Mouse (Mus musculus): ENCODE results near the gene Cbwd1. TPM values are rescaled to one million over a fixed set of nuclear protein-coding genes. Genes with fewer than 3 reads are reported as not detected.

The Cbwd1 gene
- 10 to 100 TPM; 13.1 to 15.0 TPM for total RNA-seq (2021)
- long read RNA-seq, experiment 1, transcript Cbwd1-201 (15 exons, 1,929 nt): major isoform, 16 of 21 reads
- long read RNA-seq, experiment 1, partial matches to known transcripts: 1 of 21 reads
- long read RNA-seq, experiment 1, other reads (novel, unspliced or antisense): 4 of 21 reads
- long read RNA-seq, experiment 2, transcript Cbwd1-201 (15 exons, 1,929 nt): major isoform, 8 of 13 reads
- long read RNA-seq, experiment 2, partial matches to known transcripts: 2 of 13 reads
- long read RNA-seq, experiment 2, other reads (novel, unspliced or antisense): 3 of 13 reads

DNA sequence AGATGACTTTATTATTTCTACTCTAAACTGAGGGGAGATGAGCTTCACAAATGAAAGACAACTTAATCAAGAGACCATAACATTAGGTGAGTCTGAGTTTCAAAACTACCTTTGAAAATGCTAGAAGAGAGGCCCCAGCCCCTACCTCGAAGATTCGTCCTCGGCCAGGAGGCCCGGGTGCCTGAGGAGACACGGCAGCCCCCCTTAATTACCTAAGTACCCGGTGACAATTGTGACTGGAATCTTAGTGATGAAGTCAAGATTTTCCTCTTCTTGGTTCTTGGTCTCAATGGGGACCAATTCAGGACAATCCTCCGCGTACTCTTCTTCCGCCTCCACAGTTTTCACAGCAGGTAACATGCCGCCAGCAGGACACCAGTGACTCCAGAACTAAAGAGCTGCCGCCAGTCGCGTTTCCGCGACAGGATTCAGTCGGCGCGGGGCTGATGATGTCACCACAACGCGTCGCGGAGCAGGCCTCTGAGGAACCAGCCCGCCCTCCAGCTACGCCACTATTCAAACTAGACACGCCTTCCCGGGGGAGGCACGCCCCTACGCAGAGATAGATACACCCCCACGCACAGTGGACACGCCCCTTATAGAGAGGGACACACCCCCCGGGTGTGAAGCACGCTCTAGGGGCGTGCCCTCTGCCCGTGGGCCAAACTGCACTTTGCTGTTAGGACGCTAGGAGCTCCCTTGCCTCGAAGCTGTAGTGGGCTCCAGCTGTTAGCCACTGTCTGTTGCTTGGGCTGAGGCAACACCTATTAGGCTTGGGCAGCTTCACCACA is at the start of gene Cbwd1:
Cbwd1 (minus strand) TSS at position 439 of the 791 bp plus-strand sequence.
- peak; percentile 99 for DNase-seq

DNA sequence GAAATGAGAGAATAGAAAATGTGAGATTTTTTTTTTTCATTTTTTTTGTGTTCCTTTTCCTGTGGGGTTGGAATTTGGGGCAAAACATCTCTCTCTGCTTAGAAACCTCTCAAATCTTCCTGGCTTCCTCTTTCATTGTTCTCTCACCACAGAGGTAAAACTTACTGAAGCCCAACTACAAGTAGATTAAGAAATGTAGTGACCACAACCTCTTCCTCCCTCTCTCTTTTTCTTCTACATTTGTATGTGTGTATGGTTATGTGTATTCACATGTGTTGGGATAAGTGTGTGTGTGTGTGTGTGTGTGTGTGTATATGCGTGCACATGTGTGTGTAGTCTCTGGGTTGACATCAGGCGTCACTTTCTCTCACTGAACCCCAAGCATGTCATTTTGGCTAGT is 47.1 kb upstream of the Cbwd1 start:
- DNase-seq: no peak

DNA sequence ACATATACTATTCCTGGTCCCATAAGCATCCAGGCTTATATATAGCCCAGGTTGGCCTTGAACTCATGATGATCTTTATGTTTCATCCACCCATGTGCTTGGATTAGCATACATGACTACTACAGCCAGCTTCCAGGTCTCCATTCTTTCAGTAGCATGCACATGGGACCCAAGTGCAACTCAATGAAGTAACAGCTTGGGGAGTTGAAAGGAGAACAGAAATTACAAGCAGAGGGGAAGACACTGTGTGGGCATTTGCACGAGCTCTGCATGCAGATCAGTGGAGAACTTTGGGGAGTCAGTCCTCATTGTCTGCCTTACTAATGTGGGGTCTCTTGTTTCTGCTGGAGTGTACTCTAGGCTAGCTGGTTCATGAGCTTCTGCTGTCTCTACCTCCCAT is 45.3 kb upstream of the Cbwd1 start:
- no peak for DNase-seq

DNA sequence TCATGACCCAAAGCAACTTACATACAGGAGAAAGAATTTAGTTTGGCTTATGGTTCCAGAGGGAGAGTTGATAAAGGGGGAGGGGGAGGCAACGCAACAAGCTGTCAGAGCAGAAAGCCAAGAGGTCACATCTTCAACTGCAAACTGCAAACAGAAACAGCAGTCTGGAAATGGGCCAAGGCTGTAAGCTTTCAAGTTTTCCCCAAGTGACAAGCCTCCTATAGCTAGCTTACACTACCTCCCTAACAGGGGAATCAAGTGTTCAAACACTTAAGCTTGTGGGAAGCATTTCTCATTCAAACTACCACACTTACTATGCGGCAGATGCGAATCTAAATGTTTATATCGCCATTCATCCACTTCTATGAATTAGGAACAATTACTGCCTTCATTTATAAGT is 42.4 kb upstream of the Cbwd1 start:
- DNase-seq: no peak

DNA sequence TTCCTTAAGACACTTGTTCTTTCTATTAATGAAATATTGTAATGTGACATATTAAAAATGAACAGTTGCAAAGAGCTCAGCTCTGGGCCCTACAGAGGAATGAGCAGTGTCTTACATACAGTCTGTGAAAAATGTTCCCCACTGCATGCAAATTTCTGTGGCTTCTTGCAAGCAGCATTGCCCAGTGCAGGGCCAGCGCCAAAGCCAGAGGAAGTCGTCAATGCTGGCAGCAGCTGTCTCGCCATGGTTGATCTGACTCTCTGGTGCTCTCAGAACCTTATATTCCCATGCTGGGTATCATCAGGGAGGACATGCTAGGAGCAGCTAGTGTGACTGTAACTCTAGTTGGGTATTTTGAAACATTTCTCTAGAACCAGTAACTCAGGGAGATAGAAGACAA is 41.4 kb upstream of the Cbwd1 start:
- no peak for DNase-seq

DNA sequence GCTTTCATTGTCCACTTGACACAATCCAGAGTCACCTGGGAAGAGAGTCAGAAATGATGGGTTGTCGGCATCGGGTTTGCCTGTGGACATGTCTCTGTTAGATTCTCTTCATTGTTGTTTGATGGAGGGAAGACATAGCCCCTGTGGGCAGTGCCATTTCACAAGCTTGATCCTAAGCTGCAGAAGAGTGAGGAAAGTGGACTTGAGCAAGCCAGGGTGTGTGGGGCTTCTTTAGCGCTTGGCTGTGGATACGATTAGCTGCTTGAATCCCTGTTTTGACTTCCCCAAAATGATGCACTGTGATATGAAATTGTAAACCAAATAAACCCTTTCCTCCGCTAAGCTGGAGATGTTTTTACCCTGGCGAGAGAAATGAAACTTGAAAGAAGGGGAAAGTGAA is 40.6 kb upstream of the Cbwd1 start:
- DNase-seq: no peak

DNA sequence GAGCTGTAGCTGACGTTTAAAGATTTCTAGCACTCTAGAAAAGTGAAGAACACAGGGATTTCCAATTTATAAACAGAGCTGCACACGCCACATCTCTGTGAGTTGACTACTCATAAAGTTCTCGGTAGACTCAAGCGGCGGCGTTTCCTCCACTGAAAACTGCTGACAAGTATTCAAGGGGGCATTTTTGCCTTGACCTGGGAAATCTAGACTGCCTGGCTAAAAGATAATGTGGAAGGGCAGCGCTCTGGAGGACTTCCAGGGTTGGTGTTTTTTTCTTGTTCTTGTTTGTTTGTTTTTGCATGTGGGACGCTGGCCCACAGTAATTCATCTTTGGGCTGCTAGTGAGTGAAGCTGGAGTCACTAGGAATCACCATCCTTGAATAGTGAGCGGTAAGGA is 38.7 kb upstream of the Cbwd1 start:
- DNase-seq: no peak

DNA sequence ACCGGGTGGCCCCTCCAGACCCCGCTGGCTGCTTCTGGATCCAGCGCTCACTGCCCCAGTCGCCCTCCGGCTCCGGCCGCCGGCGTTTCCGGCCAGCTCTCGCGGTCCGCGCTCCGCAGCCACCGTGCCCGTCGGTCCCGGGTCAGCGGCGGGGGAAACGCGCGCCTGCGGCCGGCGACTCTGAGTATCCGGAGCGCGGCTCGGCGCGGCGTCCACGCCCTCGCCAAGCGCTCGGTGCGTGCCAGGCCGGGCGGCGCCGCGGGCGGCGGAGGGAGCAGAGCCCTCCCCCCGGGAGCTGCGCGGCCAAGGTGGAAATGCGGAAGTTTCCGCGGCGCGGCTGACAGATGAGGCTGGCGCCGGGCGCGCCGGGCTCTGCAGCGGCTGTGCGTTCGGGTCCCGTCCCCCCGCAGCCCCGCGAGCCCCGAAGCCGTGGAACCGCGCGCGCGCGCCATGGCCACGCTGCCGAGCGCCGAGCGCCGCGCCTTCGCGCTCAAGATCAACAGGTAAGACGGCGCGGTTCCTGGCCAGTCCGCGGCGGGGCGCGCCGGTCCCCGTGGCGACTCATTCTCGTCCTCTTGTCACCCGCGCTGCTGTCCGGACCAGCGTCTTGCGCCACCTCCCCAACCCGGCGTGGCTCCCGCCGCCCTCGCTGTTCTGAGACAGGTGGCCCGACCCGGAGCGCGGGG is 37.9 kb upstream of the Cbwd1 start, which contains the start of gene Dock8:
Dock8 (plus strand) TSS at position 334 of the 686 bp plus-strand sequence.
- peak; percentile 82 for DNase-seq

DNA sequence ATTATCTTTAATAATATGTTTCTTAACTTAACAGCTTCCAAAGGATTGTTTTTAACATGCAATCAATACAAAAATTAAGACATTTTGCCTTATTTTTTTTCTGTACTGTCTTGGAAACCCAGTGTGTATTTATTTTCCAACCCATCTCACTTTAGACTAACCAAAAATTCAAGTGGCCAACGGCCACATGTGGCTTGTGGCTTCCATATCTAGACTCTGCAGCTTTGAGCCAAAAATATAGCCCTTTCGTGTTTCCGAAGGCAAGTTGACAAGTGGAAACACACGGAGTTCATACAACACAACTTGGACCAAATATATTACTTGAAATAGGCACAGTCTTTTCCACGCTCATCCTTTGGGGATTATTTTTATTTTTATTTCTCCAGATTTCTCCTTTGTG is 37.2 kb upstream of the Cbwd1 start:
- DNase-seq: no peak

DNA sequence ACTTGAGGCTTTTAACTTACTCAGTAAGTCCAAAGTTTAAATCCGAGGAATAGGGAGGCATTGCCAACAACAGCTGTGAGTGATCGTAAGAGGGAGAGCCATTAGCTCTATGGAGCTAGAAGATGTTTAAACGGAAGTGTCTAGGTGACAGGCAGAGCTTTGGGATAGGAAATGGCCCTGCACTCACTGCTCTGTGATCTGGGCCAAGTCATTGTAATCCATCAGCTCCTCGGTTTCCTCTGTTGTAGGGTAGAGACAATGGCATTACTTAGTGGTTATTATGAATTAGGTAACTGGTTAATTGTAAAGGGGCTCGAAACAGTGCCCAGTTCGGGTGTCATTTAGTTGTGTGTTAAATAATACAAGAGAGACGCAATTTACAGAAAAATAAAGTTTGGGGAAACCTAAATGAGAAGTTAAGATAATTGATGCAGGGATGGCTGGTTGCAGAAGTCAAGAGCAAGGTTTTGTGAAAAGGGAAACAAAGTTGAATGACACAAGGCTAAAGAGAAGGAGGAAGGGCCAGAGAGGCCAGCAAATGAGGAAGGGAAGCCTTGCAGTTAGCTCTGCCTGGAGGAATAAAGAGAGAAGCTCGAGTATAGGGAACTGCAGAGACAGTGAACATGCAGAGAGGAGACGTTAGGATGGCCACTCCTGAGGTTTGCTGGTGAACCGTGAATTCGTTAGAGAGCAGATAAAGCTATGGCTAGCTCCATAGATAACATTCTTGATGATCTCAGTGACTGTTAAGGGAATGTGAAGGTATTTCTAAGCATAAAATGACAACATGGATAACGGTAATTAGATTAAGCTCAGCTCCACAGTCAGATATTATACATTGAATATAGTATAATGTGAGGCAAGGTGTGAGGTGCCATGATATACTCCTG is 35.6 kb upstream of the Cbwd1 start:
- DNase-seq: no peak

DNA sequence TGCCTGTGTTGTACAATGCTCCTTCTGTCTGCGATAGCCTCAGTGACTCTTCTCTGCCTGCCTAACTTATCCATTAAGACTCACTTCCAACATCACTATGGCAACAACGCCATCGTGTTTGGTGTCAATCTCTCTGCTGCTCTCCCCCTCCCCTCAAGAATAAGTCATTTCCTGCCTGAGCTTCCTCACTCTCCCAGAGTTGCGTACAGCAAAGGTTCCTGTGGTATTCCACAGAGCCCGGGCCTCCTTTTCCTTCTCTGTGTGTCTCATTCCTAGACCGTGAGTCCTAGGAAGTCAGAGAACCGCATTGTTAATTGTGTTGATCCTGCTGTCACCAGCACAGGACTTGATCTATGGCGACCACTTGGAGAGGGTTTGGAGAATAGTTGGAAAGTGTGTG is 33.5 kb upstream of the Cbwd1 start:
- DNase-seq: no peak

DNA sequence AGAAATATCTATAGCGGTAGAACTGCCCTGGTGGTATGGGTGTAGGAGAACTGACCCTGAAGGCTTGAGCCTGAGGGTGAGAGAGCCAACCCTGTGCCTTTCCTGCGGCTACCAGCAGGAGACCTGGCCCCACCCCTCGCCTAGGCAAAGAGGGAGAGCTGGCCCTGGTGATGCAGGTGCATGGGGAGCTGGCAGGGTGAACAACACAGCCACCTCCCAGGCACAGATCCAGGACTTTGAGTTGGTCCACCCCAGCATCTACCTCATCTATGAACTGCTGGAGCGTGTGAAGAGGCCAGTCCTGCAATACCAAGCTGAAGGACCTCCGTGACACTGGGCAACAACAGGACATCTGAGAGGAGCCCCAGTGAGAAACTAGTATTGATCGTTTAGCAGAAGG is 32.1 kb upstream of the Cbwd1 start:
- no peak for DNase-seq

DNA sequence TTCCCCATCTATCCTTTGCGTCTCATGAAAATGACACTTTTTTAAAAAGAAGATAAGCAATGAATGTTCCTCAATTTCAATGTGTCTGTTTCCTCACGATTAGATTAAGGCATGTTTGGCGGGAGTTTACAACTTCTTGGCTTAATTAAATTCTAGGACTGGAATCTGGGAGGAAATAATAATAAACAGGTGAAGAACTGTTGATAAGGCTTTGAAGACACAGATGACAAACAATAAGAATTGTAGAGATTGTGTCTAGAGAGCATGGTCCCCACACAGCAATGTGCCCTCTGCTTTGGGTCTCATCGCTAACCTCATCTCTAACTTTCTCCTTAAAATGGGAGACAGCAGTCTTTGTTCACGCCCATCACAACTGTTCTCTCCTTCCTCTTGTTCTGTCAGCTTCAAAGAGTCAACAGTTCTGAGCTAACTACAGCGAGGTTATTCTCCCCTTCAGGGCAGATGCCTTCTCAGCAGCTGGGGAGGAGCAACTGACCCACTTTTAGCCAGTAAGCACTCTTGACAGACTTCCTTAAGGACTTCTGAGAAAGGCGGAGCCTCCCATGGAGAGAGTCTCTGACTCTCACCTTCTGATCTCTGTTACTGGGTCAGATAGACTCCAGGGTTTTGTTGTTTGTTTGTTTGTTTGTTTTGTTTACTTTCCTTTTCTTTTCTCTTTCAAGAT is 28.9 kb upstream of the Cbwd1 start:
- DNase-seq: no peak

DNA sequence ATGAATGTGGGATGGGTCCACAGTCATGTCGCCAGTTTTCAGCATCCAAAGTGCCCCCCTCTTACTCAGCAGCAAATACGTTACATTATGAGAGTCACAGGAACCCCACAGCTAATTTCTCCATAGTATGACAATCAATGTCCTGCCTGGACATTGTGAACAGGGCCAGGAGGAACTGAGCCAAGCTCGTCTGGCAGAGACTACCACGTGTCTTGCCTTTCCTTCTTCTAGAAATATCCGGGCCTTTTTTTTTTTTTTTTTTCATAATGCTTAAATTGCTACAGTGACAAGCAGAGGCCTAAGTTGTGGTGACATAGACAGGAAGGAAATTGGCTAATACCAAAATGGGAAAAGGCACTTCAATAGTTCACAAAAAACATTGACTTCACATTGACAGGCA is 27.4 kb upstream of the Cbwd1 start:
- no peak for DNase-seq

DNA sequence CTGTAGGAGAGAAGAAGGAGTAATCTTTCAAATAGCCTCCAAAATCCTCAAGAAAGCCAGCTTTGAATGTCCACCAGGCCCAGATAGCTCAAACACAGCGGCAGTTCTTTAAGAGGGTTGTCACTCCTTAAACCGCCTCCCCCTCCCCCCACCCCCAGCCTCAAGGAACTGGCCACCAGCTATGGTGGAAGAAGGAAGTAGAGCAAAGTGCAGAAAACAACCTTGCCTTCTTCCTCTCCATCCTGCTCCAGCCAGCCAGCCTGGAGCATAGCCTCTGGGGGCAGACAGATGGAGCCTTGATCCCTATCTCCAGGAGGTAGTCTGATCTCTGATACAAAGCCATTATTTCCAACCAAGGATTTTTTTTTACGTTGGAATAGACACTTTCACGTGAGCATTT is 25.9 kb upstream of the Cbwd1 start:
- DNase-seq: no peak

DNA sequence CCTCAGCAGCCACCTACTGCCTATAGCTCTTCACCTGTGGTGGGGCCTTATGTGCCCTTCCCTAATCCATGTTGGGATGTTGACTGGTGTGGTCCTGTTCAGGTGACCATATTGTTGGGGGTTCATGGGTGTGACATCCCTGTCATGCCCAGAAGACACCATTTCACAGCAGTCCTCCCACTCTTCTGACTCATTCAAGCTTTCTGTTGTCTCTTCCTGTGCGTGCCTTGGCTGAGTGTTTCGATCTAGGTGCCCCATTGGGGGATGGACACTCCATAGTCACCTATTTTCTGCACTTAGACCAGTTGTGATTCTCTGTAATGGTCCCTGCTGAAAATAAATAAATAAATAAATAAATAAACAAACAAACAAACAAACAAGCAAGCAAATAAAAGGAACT is 23.6 kb upstream of the Cbwd1 start:
- DNase-seq: no peak

DNA sequence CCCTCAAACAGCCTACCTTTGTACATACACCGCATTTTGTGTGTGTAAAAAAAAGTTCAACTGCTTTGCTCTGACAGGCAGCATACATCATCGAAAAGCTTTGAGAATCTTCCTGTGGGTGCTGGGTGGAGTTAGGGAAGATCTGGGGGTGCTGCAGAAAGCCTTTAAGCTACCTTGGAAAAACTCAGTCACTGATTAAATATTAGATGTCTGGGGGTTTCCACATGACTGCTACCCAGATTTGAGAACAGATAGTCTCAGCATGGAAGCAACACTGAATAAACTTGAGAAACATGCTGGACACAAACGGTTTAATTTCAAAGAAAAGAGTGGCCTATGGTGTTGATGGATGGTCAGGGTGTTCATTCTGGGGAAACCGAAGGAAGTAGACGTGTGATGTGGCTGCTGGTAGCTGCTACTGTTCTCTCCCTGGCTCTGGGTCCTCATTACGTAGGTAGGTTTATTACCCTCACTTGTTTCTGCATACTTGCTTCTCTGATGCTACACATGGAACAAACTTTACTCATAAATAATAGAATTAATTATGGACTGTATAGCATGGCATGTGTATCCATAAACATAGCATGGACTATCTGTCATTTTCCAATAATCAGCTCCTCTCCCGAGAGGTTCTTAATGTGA is 22.6 kb upstream of the Cbwd1 start:
- DNase-seq: no peak

DNA sequence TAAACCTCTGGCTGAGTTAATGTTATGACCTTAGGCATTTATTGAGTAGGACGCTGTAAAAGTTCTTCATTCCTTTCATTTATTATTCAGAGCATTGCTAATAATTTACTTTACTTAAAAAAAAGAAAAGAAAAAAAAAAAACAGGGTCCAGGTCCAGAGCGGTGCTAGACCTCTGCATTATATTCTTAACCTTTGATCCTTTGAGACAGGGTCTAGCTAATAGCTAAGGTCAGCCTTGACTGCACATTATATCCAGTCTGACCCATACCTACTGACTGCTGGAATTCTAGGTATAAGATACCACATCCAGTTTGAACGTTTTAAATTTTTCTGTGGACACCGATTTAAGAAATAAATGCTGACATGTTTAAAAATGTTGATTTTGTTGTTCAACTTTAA is 21.6 kb upstream of the Cbwd1 start:
- DNase-seq: no peak

DNA sequence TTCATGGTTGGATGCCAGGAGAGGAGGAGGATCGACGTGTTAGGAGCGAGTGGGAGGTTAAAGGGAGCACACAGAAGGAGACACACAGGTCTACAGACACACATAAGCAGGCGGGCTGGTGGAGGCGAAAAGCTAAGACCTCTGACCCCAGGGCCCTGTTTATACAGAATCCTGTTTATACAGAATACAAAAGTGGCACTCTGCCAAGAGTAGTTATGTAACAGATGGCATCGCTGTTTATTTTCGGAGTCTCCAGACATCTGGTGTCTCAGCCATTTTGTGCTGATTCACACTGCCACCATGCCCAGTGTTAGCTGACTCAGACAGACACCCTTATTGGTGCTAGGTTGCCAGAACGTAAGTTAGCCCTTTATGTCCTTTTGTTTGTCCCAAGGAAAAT is 19.9 kb upstream of the Cbwd1 start:
- peak; percentile 35 for DNase-seq

DNA sequence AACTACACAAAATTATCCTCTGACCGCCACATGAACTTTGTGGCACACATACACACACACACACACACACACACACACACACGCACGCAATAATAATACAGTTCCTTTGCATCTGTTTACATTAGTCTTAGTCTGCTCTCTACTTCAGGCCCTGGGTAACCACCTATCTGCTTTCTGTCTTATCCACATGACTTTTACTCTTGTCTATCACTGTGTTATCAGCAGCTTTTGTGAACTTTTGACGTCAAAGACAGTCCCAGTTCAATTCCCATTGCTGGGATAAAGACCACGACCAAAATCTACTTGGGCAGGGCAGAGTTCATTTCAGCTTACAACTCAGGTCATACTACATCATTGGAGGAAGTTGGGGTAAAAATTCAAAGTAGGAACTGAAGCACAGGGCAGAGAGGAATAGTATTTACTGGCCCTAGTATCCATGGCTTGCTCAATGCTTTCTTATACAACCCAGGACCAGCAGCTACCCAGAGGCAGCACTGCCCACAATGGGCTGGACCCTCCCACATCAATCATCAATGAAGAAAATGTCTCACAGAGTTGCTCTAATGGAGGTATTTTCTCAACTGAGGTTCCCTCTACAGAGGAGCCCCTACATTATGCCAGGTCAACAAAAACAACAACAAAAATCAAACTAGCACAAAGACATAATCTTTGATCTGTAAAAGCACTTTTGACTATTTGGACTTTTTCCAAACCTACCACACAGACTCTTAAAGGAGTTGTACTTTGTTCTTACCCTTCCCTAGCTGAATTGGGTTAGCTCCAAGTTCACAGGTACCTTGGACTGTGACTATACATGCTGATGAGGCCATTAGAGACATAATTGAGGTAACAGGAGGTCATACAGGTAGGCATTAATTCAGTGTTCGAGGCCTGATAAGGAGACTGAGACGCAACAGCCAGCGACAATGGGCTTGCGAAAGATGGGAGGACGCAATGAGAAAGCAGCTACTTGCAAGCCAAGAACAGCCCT is 17.7 kb upstream of the Cbwd1 start:
- DNase-seq: no peak

All from adrenal gland, postnatal 10 days (tissue).